8 mouse cellular contexts compared by ENCODE assay signal in the genomic region with DNA sequence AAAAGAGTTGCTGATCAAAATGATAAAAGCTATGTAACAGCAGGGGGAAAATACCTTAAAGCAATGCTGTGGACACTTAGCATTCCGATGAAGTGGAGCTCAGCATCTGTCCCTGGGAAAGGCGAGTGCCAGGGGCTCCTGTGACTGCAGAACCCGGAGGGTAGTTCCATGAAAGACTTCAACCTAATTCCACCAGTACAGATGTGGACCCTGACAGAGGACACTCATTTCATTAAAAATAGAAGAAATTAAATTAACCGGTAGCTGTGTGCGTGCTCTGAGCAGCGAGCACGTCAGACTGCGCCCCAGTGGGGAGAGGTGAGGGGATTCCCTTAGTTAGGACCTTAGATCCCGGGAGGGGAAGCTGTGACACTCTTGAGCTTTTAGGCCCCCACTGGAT. TPM values are rescaled to one million over a fixed set of nuclear protein-coding genes. Genes with fewer than 3 reads are reported as not detected.
A peak's percentile ranks its signal among the peaks of the same experiment; 100 is the strongest.
DNase-seq lines count a peak whose midpoint lies in the region; ATAC-seq and TF ChIP-seq lines count a peak whose summit lies in the region.

No protein-coding gene starts in this region.

- H3K9ac ChIP-seq in kidney, embryonic 16.5 days (replicated peaks; ENCODE audit: low read length) = peak overlapping the region; percentile 53
- H3K9ac ChIP-seq in intestine, embryonic 14.5 days (ENCODE audit: low read length) = peak overlapping the region; percentile 56

- no peaks in the 10 kb centered on the region for H3K9me3 ChIP-seq in kidney, embryonic 16.5 days (ENCODE audit: low read length)
- H3K9me3 ChIP-seq in intestine, embryonic 14.5 days (ENCODE audit: control insufficient read depth, low read length) = no peaks in the 10 kb centered on the region

- peaks cover 3% of the 10 kb centered on the region; the same call in 1 of the 2 replicates for H3K4me1 ChIP-seq in kidney, embryonic 16.5 days (ENCODE audit: insufficient read depth, low read length)
- no peaks in the 10 kb centered on the region for H3K4me1 ChIP-seq in brown adipose tissue, adult 24 weeks (ENCODE audit: control insufficient read depth, insufficient read depth, insufficient read length, low read length)
- H3K4me1 ChIP-seq in intestine, embryonic 14.5 days (replicated peaks; ENCODE audit: control insufficient read depth, insufficient read depth, low read length) = no peaks in the 10 kb centered on the region

- peaks cover 39% of the 10 kb centered on the region for H3K79me2 ChIP-seq in myocyte (ENCODE audit: control insufficient read depth, insufficient read depth)

- 3% methylated on average over 9 of the region's 9 CpGs for WGBS in kidney, embryonic 16.5 days
- 3% methylated on average over 9 of the region's 9 CpGs for WGBS in intestine, embryonic 14.5 days

- H3K4me2 ChIP-seq in kidney, embryonic 16.5 days (replicated peaks; ENCODE audit: low read depth, low read length) = peak overlapping the region; percentile 82
- peak overlapping the region; percentile 92 for H3K4me2 ChIP-seq in intestine, embryonic 14.5 days (ENCODE audit: low read length)
- peak overlapping the region; percentile 71 for H3K4me2 ChIP-seq in myocyte (ENCODE audit: low read depth)

- H3K27ac ChIP-seq in kidney, embryonic 16.5 days (ENCODE audit: low read length) = no peak overlapping the region
- H3K27ac ChIP-seq in brown adipose tissue, adult 24 weeks (replicated peaks; ENCODE audit: low read depth, low read length) = no peak overlapping the region
- no peak overlapping the region for H3K27ac ChIP-seq in intestine, embryonic 14.5 days (ENCODE audit: low read depth)

- peak overlapping the region; percentile 28 for H3ac ChIP-seq in myocyte (ENCODE audit: control insufficient read depth, insufficient read length)

- ATAC-seq in kidney, embryonic 16.5 days (ENCODE audit: low FRiP score, low TSS enrichment) = no peak; the same call in 1 of the 2 replicates
- no peak for ATAC-seq in intestine, embryonic 14.5 days (replicated peaks; ENCODE audit: low FRiP score, low TSS enrichment, low read depth)

- H3K27me3 ChIP-seq in kidney, embryonic 16.5 days (ENCODE audit: insufficient read depth, low read length) = no peaks in the 10 kb centered on the region
- H3K27me3 ChIP-seq in intestine, embryonic 14.5 days (replicated peaks; ENCODE audit: control insufficient read depth, insufficient read depth, low read length) = no peaks in the 10 kb centered on the region
- no peaks in the 10 kb centered on the region for H3K27me3 ChIP-seq in myocyte (ENCODE audit: control insufficient read depth, insufficient read depth, insufficient read length)

- no peaks in the 10 kb centered on the region for H3K36me3 ChIP-seq in kidney, embryonic 16.5 days (ENCODE audit: insufficient read depth, low read length)
- H3K36me3 ChIP-seq in intestine, embryonic 14.5 days (ENCODE audit: control insufficient read depth, insufficient read depth, low read length) = no peaks in the 10 kb centered on the region
- peaks cover 24% of the 10 kb centered on the region for H3K36me3 ChIP-seq in myocyte (ENCODE audit: control insufficient read depth, insufficient read depth)

- H3K4me3 ChIP-seq in kidney, embryonic 16.5 days (ENCODE audit: low read length) = peak overlapping the region; percentile 50
- H3K4me3 ChIP-seq in brown adipose tissue, adult 24 weeks (ENCODE audit: insufficient read depth, low read depth, low read length) = peak overlapping the region; percentile 29
- peak overlapping the region; percentile 41 for H3K4me3 ChIP-seq in intestine, embryonic 14.5 days (ENCODE audit: low read depth, low read length)
- peak overlapping the region; percentile 79 for H3K4me3 ChIP-seq in myocyte

- DNase-seq in kidney, adult 18-20 months = no peak
- DNase-seq in intestine, embryonic 14.5 days (ENCODE audit: low spot score) = no peak
- no peak for DNase-seq in ovary, postnatal 36 days (ENCODE audit: low spot score)
- DNase-seq in layer of hippocampus, postnatal 14 days (ENCODE audit: low spot score in 2 of 2) = no peak
- DNase-seq in spleen, postnatal 4 days (ENCODE audit: low spot score in 2 of 2) = no peak

- no peak for TF ChIP-seq POLR2A in myocyte (IDR thresholded peaks at IDR 0.05; ENCODE audit: insufficient read length, low read depth)

TF ChIP-seq in myocyte, 11 proteins besides CTCF, POLR2A, EP300 and RAD21:
- TF ChIP-seq USF1 (IDR thresholded peaks at IDR 0.05; ENCODE audit: low read depth) = no peak
- no peak for TF ChIP-seq TCF12 (IDR thresholded peaks at IDR 0.05; ENCODE audit: insufficient read depth, poor library complexity, severe bottlenecking)
- TF ChIP-seq SRF (IDR thresholded peaks at IDR 0.05; ENCODE audit: control insufficient read depth, insufficient read length, low read depth) = no peak
- no peak for TF ChIP-seq MAX (IDR thresholded peaks at IDR 0.05; ENCODE audit: low read depth)
- TF ChIP-seq CEBPB (IDR thresholded peaks at IDR 0.05; ENCODE audit: insufficient read depth, poor library complexity, severe bottlenecking) = no peak
- TF ChIP-seq POLR2AphosphoS2 (IDR thresholded peaks at IDR 0.05; ENCODE audit: insufficient read length, low read depth) = no peak
- TF ChIP-seq REST (IDR thresholded peaks at IDR 0.05; ENCODE audit: insufficient read depth, insufficient read length) = no peak
- no peak for TF ChIP-seq TCF3 (IDR thresholded peaks at IDR 0.05; ENCODE audit: insufficient read length, low read depth)
- TF ChIP-seq E2F4 (IDR thresholded peaks at IDR 0.05; ENCODE audit: insufficient read depth) = no peak
- TF ChIP-seq MYOG (IDR thresholded peaks at IDR 0.05; ENCODE audit: control insufficient read depth in 1 of 3, insufficient read depth in 1 of 3, insufficient read length in 2 of 3, low read depth in 2 of 3) = no peak
- no peak for TF ChIP-seq MYOD1 (IDR thresholded peaks at IDR 0.05; ENCODE audit: control insufficient read depth in 1 of 3, insufficient read length in 2 of 3, low read depth in 2 of 3)

RNA-seq across cellular contexts. Expression of a gene that starts 0.5 kb away (rescaled TPM):
- polyA plus RNA-seq in kidney, embryonic 16.5 days (2015; fragmentation: Nextera tagmentation; extraction: Ambion mirVana) = 1.3 and 1.8 TPM in 2 replicates
- 1.0 TPM in 1 of 2 replicates, not detected in the other for polyA plus RNA-seq in brown adipose tissue, adult 24 weeks (2012; ENCODE audit: insufficient read depth, insufficient read length, missing spikeins)
- 1.4 and 1.8 TPM in 2 replicates for polyA plus RNA-seq in intestine, embryonic 14.5 days (2014; fragmentation: Nextera tagmentation; extraction: Ambion mirVana)
- polyA plus RNA-seq in myocyte (2012; fragmentation: generic; extraction: Trizol) = 10.5 TPM
- 10 to 100 TPM; 14.8 to 15.6 TPM for total RNA-seq in layer of hippocampus, postnatal 14 days (2021)

Comparison
In these comparisons a context has a peak if more than half of its experiments do, and no peak if none do; other contexts are left out.
1. H3K4me3 ChIP-seq: peak in every context shown above with its lines; median percentile 79 in myocyte; 50 in kidney, embryonic 16.5 days; 41 in intestine, embryonic 14.5 days; 29 in brown adipose tissue, adult 24 weeks.